Mouse (Mus musculus) forebrain, embryonic 10.5 days (tissue): ENCODE measurements around the gene Hspg2. TPM values are rescaled to one million over a fixed set of nuclear protein-coding genes. Genes with fewer than 3 reads are reported as not detected.
A peak's percentile ranks its signal among the peaks of the same experiment; 100 is the strongest.
"Not testable (repeated sequence)": the region's sequence is repeated elsewhere in the genome, so short reads cannot be mapped to it uniquely, and the experiment has no call there.

ENCODE experiments used
- DNase-seq: peaks from one replicate; pipeline ENCODE4 v3.0.0-alpha.2; 2017; ENCODE audit warnings: low spot score; ENCODE audit errors: extremely low spot score
- H3K27ac ChIP-seq: fragments of 300-500 bp; sonication (generic); 2 replicates; pipeline ENCODE4 v1.5.1; 2016; ENCODE audit warnings: mild to moderate bottlenecking
- H3K27me3 ChIP-seq: fragments of 300-500 bp; sonication (generic); 2 replicates; pipeline ENCODE4 v1.6.1; 2016; ENCODE audit warnings: mild to moderate bottlenecking; ENCODE audit not compliant: poor library complexity, severe bottlenecking
- H3K36me3 ChIP-seq: fragments of 300-500 bp; sonication (generic); replicated peaks from 2 replicates; pipeline ENCODE4 v1.6.1; 2016; ENCODE audit warnings: mild to moderate bottlenecking, moderate library complexity
- H3K4me1 ChIP-seq: fragments of 300-500 bp; sonication (generic); 2 replicates; pipeline ENCODE4 v1.6.1; 2016
- H3K4me3 ChIP-seq: fragments of 300-500 bp; sonication (generic); 2 replicates; pipeline ENCODE4 v1.5.1; 2016; ENCODE audit warnings: mild to moderate bottlenecking, moderate library complexity
- H3K9me3 ChIP-seq: fragments of 300-500 bp; sonication (generic); 2 replicates; pipeline ENCODE4 v1.6.1; 2016; ENCODE audit warnings: mild to moderate bottlenecking, moderate library complexity
- WGBS: fragments of 180-500 bp; shearing (Covaris S2); methylation state at CpG from one replicate; pipeline ENCODE4 v1.1.7; 2016; 5-methylcytosine and 5-hydroxymethylcytosine counted together
- polyA plus RNA-seq: library from polyadenylated mRNA; unstranded; fragments of >200 nt; fragmentation: Nextera tagmentation; extraction: Ambion mirVana; gene quantifications from 2 replicates; pipeline ENCODE4 v1.2.1, GENCODE M21; 2016

Gene Hspg2
- 15.6 and 17.9 TPM in 2 replicates for polyA plus RNA-seq

DNA sequence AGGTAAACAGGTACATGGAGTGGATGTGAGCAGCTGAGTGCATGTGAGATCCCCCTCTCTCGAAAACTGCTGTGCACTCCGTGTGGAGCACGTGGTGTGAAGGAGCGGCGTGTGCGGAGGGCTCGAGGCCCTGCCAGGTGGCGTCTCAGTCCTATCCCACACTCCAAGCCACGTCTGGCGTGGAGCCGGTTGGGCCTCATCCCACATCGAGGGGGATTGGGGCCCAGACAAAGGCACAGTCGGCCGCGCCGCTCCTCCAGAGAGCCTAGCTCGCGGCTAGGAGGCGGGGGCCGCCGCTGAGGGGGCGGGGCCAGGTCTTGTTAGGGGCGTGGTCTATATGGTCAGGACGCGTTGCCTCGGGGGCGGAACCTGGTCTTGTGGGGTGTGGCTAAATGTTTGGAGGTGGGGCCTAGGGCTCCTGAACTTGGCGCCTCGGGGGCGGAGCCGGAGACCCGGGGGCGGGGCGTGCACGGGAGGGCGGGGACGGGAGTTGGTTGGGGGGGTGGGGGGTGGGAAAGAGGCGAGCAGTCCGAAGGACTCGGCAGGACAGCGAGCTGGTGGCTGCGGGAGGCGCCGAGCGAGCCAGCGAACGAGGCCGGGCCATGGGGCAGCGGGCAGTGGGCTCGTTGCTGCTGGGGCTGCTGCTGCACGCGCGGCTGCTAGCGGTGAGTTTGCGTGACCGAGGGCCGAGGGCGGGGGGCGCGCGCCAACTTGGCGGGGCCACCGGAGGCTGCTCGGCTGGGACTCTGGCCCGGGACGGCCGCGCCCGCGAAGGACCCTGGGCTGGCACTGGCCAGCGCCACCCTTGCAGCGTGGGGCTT lies at the start of gene Hspg2:
Gene Hspg2, plus strand, starts transcription at position 510 of the 821 bp plus-strand sequence.
- peak; percentile 100 for DNase-seq
- Histone ChIP-seq H3K36me3 (peaks cover 5% of the 10 kb centered on the region; the same call in 1 of the 2 replicates), H3K9me3 (no peaks in the 10 kb centered on the region), H3K4me1 (peaks cover 74% of the 10 kb centered on the region), H3K27me3 (peaks cover 8% of the 10 kb centered on the region), H3K27ac (peak within 1 kb of the TSS; percentile 93), H3K4me3 (peak within 1 kb of the TSS; percentile 85)
- WGBS = under 1% methylated on average over 72 of the region's 72 CpGs

GRCm38 (mm10) chr4:137430502-137430901 lies 38.1 kb upstream of the Hspg2 start, which contains the start of gene Cela3b:
Gene Cela3b (minus strand): TSS chr4:137430540.
- no peak for DNase-seq
- Histone ChIP-seq H3K27ac (no peak within 1 kb of the TSS), H3K36me3 (no peaks in the 10 kb centered on the region), H3K4me1 (no peaks in the 10 kb centered on the region), H3K4me3 (no peak within 1 kb of the TSS), H3K27me3 (no peaks in the 10 kb centered on the region), H3K9me3 (no peaks in the 10 kb centered on the region)
- WGBS = 92% methylated on average over 4 of the region's 4 CpGs

DNA sequence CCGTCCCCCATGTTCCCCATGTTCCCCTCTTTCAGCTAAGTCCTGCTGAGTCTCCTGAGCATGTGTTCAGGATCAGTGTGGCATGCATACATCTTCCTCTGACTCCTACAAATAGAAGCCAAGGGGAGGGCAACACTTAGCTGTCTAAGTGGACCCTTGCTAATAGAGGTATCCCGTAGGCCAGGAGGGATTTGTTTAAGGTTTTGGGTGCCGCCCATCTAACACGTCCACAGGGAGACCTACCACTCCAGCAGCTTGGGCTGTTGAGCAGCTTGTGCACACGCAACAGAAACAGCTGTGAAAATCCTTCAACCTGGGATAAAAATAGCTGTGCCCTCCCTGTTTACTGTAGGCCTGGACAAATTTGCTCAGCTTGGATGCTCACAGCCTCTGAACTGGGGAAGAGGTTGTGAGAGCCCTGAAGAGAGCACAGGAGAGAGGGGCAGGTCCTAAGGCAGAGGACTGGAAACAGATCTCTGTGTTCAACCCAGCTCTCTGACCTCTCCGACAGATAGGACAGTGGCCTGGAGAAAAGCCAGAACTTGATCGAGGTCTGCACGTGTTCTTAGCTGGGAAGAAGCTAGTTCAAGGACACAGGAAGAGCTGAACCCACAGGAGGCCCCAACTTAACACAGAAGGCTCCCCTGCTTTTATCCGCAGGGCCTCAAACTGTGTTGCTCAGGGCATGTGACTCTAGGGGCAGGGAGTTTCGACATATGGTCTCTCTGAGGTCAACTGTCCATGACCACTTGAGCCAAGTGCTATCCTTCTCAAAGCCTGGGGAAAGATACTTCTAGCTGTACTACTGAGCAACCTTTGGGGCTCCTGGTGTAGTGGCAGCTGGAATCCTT lies 35.6 kb upstream of the Hspg2 start:
- H3K9me3 ChIP-seq, H3K27ac ChIP-seq, H3K36me3 ChIP-seq, H3K27me3 ChIP-seq, H3K4me3 ChIP-seq, DNase-seq, H3K4me1 ChIP-seq: not testable (repeated sequence)
- 87% methylated on average over 10 of the region's 10 CpGs for WGBS

- 91% methylated on average over 8 of the region's 8 CpGs for WGBS
- H3K27me3 ChIP-seq = no peaks in the 10 kb centered on the region
- no peaks in the 10 kb centered on the region for H3K9me3 ChIP-seq
- no peak overlapping the region for H3K27ac ChIP-seq
- no peak overlapping the region for H3K4me3 ChIP-seq
- no peaks in the 10 kb centered on the region for H3K36me3 ChIP-seq
- H3K4me1 ChIP-seq = no peaks in the 10 kb centered on the region
- DNase-seq = no peak
These were observed 31.4 kb upstream of the Hspg2 start for GRCm38 (mm10) chr4:137436979-137437669.

DNA sequence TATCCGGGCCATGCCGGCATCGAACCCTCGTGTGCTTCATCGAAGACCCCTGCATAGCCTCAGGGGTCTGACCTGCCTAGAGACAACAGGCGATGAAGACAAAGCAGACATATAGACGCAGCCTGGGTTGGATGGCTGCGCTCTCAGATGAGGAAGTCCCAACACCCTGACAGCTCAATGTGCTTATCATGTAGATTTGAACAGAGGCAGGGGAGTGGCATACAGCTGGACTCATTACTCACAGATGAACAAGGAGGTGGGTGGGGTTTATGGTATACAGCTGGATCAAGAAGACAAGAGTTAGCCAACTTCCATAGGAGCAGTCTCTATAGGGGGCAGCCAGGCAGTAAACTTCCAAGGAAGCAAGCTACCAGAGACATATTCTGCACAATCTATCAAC lies 29.7 kb upstream of the Hspg2 start:
- Histone ChIP-seq H3K27me3 (no peaks in the 10 kb centered on the region), H3K27ac (no peak overlapping the region), H3K4me1 (no peaks in the 10 kb centered on the region), H3K4me3 (no peak overlapping the region), H3K36me3 (no peaks in the 10 kb centered on the region), H3K9me3 (no peaks in the 10 kb centered on the region)
- 88% methylated on average over 8 of the region's 8 CpGs for WGBS
- no peak for DNase-seq

- Histone ChIP-seq H3K36me3 (no peaks in the 10 kb centered on the region), H3K27me3 (no peaks in the 10 kb centered on the region), H3K4me1 (no peaks in the 10 kb centered on the region), H3K9me3 (no peaks in the 10 kb centered on the region), H3K4me3 (no peak overlapping the region), H3K27ac (no peak overlapping the region)
- WGBS = 85% methylated on average over 4 of the region's 4 CpGs
- no peak for DNase-seq
These were observed 27.2 kb upstream of the Hspg2 start for GRCm38 (mm10) chr4:137441332-137441731.

GRCm38 (mm10) chr4:137443625-137444024 lies 24.9 kb upstream of the Hspg2 start:
- H3K27ac ChIP-seq = no peak overlapping the region
- no peak overlapping the region for H3K4me3 ChIP-seq
- H3K9me3 ChIP-seq = no peaks in the 10 kb centered on the region
- peaks cover 7% of the 10 kb centered on the region for H3K4me1 ChIP-seq
- H3K36me3 ChIP-seq = no peaks in the 10 kb centered on the region
- H3K27me3 ChIP-seq = no peaks in the 10 kb centered on the region
- DNase-seq = peak; percentile 70
- 29% methylated on average over 5 of the region's 5 CpGs for WGBS

DNA sequence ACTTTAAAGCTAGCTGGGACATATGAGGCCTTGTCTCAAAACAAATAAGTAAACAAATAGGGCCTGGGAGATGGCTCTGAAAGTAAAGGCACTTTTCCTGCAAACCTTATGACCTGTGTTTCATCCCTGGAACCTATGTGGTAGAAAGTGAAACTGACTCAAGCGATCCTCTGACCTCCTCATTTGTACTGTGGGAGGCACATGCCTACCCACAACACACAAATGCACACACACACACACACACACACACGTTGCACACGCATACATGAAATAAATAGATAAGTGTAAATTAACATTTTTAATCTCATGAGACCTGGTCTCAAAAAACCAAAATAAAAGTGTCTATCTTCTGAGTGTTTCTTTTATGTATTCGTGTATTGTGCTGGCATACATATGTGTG lies 22.7 kb upstream of the Hspg2 start:
- DNase-seq = no peak
- H3K4me1 ChIP-seq = peaks cover 15% of the 10 kb centered on the region
- 93% methylated on average over 4 of the region's 4 CpGs for WGBS
- no peaks in the 10 kb centered on the region for H3K27me3 ChIP-seq
- H3K36me3 ChIP-seq = no peaks in the 10 kb centered on the region
- no peak overlapping the region for H3K4me3 ChIP-seq
- H3K9me3 ChIP-seq = no peaks in the 10 kb centered on the region
- H3K27ac ChIP-seq = no peak overlapping the region

GRCm38 (mm10) chr4:137447363-137448196 lies 21.0 kb upstream of the Hspg2 start:
- Histone ChIP-seq H3K9me3 (no peaks in the 10 kb centered on the region), H3K27me3 (no peaks in the 10 kb centered on the region), H3K36me3 (no peaks in the 10 kb centered on the region), H3K4me1 (peaks cover 15% of the 10 kb centered on the region), H3K4me3 (no peak overlapping the region), H3K27ac (no peak overlapping the region)
- no peak for DNase-seq
- WGBS = 78% methylated on average over 7 of the region's 7 CpGs

DNA sequence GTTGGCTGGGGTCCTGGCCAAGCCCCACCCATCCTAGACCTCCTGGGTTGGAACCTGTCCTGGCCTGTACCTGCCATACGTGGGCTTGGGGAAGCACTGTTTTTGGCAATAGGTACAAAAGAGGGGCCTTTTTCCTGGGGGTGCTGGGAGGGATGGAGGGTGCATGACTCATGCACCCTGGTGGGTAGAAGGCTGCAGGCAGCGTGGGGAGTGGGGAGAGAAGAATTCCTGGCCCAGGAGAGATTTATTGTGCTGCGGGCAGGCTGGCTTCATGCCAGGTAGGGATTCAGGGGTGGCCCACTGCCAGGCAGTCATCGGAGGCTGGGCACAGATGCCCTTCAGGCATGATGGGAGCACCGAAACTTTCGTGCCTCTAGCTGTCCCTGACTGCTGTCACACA lies 20.4 kb upstream of the Hspg2 start:
- H3K36me3 ChIP-seq = no peaks in the 10 kb centered on the region
- no peaks in the 10 kb centered on the region for H3K27me3 ChIP-seq
- H3K4me3 ChIP-seq = no peak overlapping the region
- WGBS = 72% methylated on average over 6 of the region's 6 CpGs
- DNase-seq = no peak
- no peak overlapping the region for H3K27ac ChIP-seq
- H3K9me3 ChIP-seq = no peaks in the 10 kb centered on the region
- H3K4me1 ChIP-seq = peaks cover 16% of the 10 kb centered on the region

DNA sequence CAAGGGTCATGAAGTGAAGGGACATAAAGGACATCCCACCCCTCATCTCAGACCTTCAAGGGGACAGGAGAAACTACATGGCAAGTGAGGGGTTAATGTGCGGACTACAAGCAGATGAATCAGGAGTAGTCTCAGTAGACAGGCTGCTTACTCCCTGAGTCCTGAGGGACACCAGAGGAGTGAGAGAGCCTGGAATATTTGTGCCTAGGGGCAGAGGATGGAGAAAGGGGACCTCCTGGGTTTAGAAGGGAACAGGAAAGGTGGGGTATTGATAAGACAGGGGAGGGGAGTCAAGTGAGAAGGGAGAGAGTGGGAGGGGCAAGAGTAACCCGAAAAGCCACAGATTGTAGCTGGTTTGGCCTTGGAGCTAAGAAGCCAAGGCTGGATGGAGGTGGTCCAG lies 19.9 kb upstream of the Hspg2 start:
- H3K36me3 ChIP-seq = no peaks in the 10 kb centered on the region
- H3K4me1 ChIP-seq = peaks cover 19% of the 10 kb centered on the region
- WGBS = 75% methylated on average over 2 of the region's 2 CpGs
- no peak for DNase-seq
- H3K9me3 ChIP-seq = no peaks in the 10 kb centered on the region
- no peaks in the 10 kb centered on the region for H3K27me3 ChIP-seq
- H3K4me3 ChIP-seq = no peak overlapping the region
- H3K27ac ChIP-seq = no peak overlapping the region

- Histone ChIP-seq H3K9me3 (no peaks in the 10 kb centered on the region), H3K36me3 (no peaks in the 10 kb centered on the region), H3K4me1 (peaks cover 24% of the 10 kb centered on the region), H3K4me3 (no peak overlapping the region), H3K27ac (no peak overlapping the region), H3K27me3 (no peaks in the 10 kb centered on the region)
- no peak for DNase-seq
- WGBS = 86% methylated on average over 2 of the region's 2 CpGs
These were observed 19.4 kb upstream of the Hspg2 start for GRCm38 (mm10) chr4:137449132-137449531.
